Mouse (Mus musculus) hindlimb bud, embryonic 11.5 days (tissue): ENCODE measurements around the gene Vmn1r171.
"Not testable (repeated sequence)": the region's sequence is repeated elsewhere in the genome, so short reads cannot be mapped to it uniquely, and the experiment has no call there.

Experiments
- DNase-seq: peaks from one replicate; pipeline ENCODE4 v3.0.0-alpha.2; 2012; ENCODE audit warnings: low read depth, low spot score; ENCODE audit errors: extremely low spot score

Vmn1r171 gene

GRCm38 (mm10) chr7:23630422-23630821 is at the start of gene Vmn1r171:
Gene Vmn1r171 (plus strand): TSS chr7:23630722.
- DNase-seq, result no peak

DNA sequence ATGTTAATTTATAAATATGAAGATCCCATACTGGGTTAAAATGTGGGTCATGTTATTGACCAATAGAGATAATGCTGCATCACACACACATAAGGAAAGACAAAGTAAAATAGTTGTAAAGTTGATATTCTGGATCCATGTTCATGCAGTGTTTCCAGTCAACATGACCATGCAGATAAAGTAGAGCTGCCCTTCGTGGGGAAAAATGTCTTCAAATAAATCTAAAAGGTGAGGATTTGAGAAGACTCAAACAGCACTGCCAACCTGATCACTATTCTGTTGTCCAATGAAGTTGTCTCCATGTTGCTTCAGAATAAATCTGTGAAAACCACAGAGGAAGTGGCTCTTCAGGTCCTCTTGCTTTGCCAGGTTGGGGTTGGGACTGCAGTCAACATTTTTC is 24.6 kb upstream of the Vmn1r171 start, which contains the start of gene Vmn1r170:
TSS of gene Vmn1r170 (plus strand) at position 301 of the 400 bp plus-strand sequence.
- not testable (repeated sequence) for DNase-seq

DNA sequence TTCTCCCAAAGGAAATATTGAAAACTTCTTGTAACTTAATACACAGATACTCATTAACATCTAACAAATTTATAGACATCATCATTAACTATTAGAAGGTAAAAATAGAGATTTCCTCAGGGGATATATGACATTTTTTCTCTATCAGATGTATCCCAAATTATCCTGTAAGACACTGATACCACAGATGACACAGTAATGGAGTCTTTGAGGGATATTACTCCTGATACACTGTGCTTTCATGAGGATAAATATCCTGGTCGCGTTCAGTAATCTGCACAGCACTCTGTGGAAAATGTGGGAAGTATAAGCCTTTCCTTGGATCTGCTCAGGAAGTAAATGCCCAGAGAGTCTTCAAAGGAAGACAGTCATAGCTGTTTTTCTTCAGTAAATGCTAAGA is 27.5 kb downstream of the Vmn1r171 start, which contains the start of gene Vmn1r172:
TSS of gene Vmn1r172 (plus strand) at position 301 of the 400 bp plus-strand sequence.
- DNase-seq, result no peak
